Mouse (Mus musculus): Measurements from ENCODE around the gene Rbsn. TPM values are rescaled to one million over a fixed set of nuclear protein-coding genes. Genes with fewer than 3 reads are reported as not detected.

Rbsn gene
- polyA plus RNA-seq, 1 experiment from 2014 or later: 27.0 TPM

DNA sequence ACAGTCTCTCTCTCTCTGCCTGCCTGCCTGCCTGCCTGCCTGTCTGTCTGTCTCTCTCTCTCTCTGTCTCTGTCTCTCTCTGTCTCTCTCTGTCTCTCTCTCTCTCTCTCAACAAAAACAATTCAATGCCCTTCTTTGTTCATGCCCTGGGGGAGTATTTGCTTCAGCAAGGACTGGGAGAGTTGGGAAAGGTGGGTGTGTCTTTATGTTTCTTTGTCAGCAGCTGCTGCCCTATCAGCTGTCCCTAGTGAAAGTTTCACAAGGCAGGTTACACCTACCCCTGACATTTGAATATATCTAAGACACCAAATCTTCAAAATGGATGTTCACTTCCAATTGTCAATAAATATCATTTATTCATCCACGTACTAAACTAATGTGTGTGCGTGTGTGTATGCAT is 14.9 kb upstream of the Rbsn start:
- ATAC-seq (ENCODE audit: borderline replicate concordance, extremely low read depth, low FRiP score, low TSS enrichment): no peak
- WGBS: 78% methylated on average over 2 of the region's 2 CpGs

DNA sequence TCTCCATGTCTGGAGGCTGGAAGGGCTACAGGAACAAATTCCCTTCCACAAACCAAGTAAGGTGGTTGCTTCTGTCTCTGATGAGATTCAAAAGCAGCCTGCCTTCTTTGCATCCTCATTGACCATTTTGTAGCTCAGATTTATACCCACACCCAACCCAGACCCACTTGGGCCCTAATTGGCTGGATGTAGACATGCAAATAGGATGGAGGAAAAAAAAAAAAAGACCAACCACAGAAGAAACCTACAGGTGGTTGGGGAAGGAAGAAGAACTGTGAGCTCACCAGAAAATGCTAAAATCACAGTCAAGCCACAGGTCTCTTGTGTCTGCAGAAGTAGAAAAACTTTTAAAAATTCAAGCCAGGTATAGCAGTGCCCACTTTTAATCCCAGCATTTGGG is 14.4 kb upstream of the Rbsn start:
- H3K4me3 ChIP-seq: no peak overlapping the region

More for the DNA sequence above, 14.9 kb upstream of the Rbsn start:
- Histone ChIP-seq H3K9ac (no peak overlapping the region), H3K27me3 (no peaks in the 10 kb centered on the region), H3K4me3 (no peak overlapping the region), H3K36me3 (no peaks in the 10 kb centered on the region), H3K9me3 (no peaks in the 10 kb centered on the region), H3K4me2 (no peak overlapping the region), H3K27ac (no peak overlapping the region), H3K4me1 (no peaks in the 10 kb centered on the region)

DNA sequence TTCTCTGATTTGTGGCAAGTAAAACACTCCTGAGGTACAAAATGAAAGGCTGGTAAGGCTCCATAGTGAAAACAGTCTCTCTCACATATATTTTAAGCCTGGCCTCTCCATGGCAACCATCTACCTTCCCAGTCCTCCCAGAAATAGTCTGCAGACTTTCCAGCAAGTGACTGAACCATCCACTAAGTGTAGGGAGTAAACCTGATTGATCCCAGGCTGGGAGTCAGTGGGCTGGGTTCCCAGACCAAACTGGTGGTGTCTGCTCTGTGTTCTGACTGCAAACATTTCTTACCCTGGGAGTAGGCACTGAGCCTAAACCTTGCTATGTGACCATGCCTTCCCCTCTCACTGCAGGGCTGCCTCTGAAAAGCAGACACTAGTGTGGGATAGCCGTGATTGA is 10.3 kb upstream of the Rbsn start:
- 68% methylated on average over 1 of the region's 1 CpGs for WGBS
- no peak for ATAC-seq (ENCODE audit: borderline replicate concordance, extremely low read depth, low FRiP score, low TSS enrichment)
- Histone ChIP-seq H3K4me2 (no peak overlapping the region), H3K9me3 (no peaks in the 10 kb centered on the region), H3K36me3 (no peaks in the 10 kb centered on the region), H3K27ac (no peak overlapping the region), H3K4me3 (no peak overlapping the region), H3K27me3 (no peaks in the 10 kb centered on the region), H3K4me1 (no peaks in the 10 kb centered on the region), H3K9ac (no peak overlapping the region)

More for the DNA sequence above, 14.4 kb upstream of the Rbsn start:
- H3K9me3 ChIP-seq: no peaks in the 10 kb centered on the region
- H3K4me2 ChIP-seq: no peak overlapping the region
- H3K36me3 ChIP-seq: no peaks in the 10 kb centered on the region
- H3K4me1 ChIP-seq: no peaks in the 10 kb centered on the region
- H3K27ac ChIP-seq: no peak overlapping the region
- H3K9ac ChIP-seq: no peak overlapping the region
- H3K27me3 ChIP-seq: no peaks in the 10 kb centered on the region
- no peak for ATAC-seq (ENCODE audit: borderline replicate concordance, extremely low read depth, low FRiP score, low TSS enrichment)

DNA sequence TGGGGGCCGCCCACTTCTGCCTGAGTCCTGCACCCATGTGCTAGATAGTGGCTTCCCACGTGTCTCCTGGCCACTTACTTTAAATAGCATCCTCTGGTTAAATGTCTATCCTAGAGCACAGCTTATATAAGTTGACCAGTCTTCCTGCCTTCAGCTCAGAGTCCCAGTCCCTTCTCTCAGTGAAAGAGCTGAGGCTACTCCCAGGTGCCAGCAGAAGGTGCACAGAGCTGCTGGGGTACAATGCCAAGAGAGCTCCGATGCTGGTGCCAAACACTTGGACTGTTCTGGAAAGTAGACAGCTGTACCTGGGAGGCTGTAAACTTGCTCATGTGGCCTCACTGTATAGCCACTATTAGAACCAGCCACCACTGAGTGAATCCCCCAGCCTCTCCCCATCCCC is 7.3 kb upstream of the Rbsn start:
- no peaks in the 10 kb centered on the region for H3K36me3 ChIP-seq
- H3K9me3 ChIP-seq: no peaks in the 10 kb centered on the region
- H3K4me3 ChIP-seq: no peak overlapping the region
- no peak overlapping the region for H3K27ac ChIP-seq
- no peak overlapping the region for H3K9ac ChIP-seq
- WGBS: 73% methylated on average over 3 of the region's 3 CpGs
- no peak overlapping the region for H3K4me2 ChIP-seq
- no peaks in the 10 kb centered on the region for H3K4me1 ChIP-seq
- no peaks in the 10 kb centered on the region for H3K27me3 ChIP-seq
- no peak for ATAC-seq (ENCODE audit: borderline replicate concordance, extremely low read depth, low FRiP score, low TSS enrichment)

DNA sequence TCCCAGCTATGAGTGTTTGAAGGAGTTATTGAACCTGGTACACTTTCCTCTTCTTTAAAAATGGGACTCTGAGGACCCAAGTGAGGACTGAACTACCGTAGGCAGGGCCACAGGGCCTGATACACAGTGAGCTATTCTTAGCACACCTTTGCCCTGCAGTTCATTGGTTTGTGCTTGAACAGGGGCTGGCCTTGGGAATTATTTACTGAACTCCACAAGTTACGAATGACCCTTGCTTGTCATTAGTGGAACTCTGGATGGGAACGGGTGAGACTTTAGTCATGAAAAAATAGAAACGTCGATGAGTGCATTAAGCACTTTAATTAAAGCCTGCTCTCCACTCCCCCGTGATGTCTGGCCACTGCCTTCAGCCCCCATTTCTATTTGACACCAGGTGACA is 6.9 kb upstream of the Rbsn start:
- 71% methylated on average over 6 of the region's 6 CpGs for WGBS
- Histone ChIP-seq H3K4me3 (no peak overlapping the region), H3K4me2 (no peak overlapping the region), H3K9ac (no peak overlapping the region), H3K36me3 (no peaks in the 10 kb centered on the region), H3K27me3 (no peaks in the 10 kb centered on the region), H3K9me3 (no peaks in the 10 kb centered on the region), H3K4me1 (no peaks in the 10 kb centered on the region), H3K27ac (no peak overlapping the region)
- no peak for ATAC-seq (ENCODE audit: borderline replicate concordance, extremely low read depth, low FRiP score, low TSS enrichment)

DNA sequence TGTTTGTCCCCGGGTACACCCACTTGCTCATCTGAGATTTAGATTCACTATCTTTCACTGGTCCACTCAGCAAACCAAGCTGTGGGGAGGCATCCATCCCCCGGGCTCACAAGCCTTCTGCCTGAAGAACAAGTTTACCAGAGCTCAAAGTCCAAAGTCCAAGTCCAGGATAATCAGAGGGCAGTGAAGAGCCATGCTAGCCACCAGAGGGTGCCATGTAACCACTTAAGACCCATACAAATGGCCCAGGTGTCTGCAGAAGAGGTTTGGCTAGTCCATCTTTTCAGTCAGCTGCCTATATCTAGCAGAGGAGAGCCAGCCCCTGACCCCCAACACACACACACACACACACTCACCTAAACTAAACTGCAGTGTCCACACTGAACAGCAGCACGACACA is 4.7 kb upstream of the Rbsn start:
- Histone ChIP-seq H3K27me3 (no peaks in the 10 kb centered on the region), H3K27ac (no peak overlapping the region), H3K36me3 (no peaks in the 10 kb centered on the region), H3K4me2 (no peak overlapping the region), H3K4me3 (no peak overlapping the region), H3K9ac (no peak overlapping the region), H3K9me3 (no peaks in the 10 kb centered on the region), H3K4me1 (0 out of 2 replicates have a peak, but pooled peaks cover 3% of the 10 kb centered on the region)
- ATAC-seq (ENCODE audit: borderline replicate concordance, extremely low read depth, low FRiP score, low TSS enrichment): no peak
- WGBS: 39% methylated on average over 3 of the region's 3 CpGs

DNA sequence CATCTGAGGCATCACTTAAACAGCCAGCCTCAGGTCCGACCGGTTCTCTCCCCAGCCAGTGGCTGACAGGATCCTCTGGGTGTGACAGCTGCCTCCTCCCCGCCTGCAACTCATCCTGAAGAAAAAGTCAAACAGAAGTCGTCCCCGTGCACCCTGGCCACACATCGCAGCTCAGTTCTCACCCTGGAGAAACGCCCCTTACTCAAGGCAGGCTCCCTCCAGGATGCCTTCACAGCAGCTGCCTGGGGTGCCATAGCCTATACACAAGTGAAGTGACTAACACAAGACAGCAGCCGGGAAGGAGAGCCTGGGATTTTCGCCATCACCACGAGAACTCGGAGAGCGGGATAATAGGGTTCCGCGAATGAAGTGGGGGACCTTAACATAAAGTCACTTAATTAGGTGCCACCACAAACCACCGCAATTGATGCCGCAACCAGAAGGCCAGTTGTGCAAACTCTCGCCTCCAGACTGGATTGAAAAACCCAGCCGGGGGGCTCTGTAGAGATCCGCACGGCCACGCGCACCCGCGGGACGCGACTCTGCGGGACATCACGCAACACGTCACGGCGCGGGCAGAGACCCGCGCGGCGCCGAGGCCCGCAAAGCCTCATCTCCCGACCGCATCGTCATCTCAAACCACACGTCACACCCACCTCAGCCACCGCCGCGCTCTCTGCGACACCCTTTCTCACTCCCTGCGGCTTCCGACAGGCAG is 511 bp downstream of the Rbsn start:
- Histone ChIP-seq H3K4me3 (peak overlapping the region; percentile 85), H3K27me3 (no peaks in the 10 kb centered on the region), H3K9ac (peak overlapping the region; percentile 84), H3K36me3 (peaks cover 17% of the 10 kb centered on the region), H3K4me2 (peak overlapping the region; percentile 84), H3K4me1 (peaks cover 12% of the 10 kb centered on the region), H3K9me3 (no peaks in the 10 kb centered on the region), H3K27ac (peak overlapping the region; percentile 18; the same call in 1 of the 2 replicates)
- under 1% methylated on average over 48 of the region's 48 CpGs for WGBS
- ATAC-seq (ENCODE audit: borderline replicate concordance, extremely low read depth, low FRiP score, low TSS enrichment): peak; percentile 15; the same call in 1 of the 2 replicates

DNA sequence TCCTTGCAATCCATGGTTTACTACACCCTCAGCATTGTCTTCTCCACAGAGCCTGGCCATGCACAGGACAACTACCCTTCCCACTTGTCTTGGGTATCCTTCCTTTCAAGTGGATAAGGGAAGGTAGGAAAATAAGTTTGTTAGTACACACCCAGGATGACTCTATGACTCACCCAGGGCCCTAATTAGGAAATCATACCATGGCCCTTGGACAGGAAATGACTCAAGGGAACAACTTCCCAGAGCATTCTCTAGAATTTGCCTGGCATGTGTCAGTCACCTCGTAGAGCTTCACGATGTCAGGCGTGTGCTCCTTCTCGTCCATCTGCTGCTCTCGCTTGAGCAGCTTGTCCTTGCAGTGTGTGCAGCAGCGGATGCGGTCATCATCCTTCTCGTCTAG is 15.3 kb downstream of the Rbsn start:
- H3K4me2 ChIP-seq: no peak overlapping the region
- H3K9me3 ChIP-seq: no peaks in the 10 kb centered on the region
- 95% methylated on average over 8 of the region's 8 CpGs for WGBS
- no peak overlapping the region for H3K27ac ChIP-seq
- no peaks in the 10 kb centered on the region for H3K4me1 ChIP-seq
- H3K9ac ChIP-seq: no peak overlapping the region
- peaks cover 56% of the 10 kb centered on the region for H3K36me3 ChIP-seq
- H3K4me3 ChIP-seq: no peak overlapping the region
- no peaks in the 10 kb centered on the region for H3K27me3 ChIP-seq
- no peak for ATAC-seq (ENCODE audit: borderline replicate concordance, extremely low read depth, low FRiP score, low TSS enrichment)

DNA sequence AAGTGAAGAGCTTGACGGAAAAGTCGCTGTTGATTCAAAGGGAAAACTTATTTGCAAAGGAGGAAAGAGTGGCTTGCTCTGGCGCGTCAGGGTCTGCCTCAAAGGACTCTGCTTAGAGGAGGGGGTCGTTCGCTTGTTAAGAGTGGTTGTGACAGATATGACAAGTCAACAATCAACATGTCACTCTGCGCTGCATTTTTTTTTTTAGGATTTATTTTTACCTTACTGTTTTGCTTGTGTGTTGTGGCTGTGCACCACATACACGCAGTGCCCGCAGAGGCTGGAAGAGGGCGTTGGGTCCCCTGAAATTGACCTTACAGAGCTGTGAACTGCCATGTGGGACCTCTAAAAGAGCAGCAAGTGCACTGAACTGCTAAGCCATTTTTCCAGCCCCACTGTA is 30.5 kb downstream of the Rbsn start:
- peaks cover 18% of the 10 kb centered on the region for H3K36me3 ChIP-seq
- no peak overlapping the region for H3K27ac ChIP-seq
- ATAC-seq (ENCODE audit: borderline replicate concordance, extremely low read depth, low FRiP score, low TSS enrichment): peak; percentile 23; the same call in 1 of the 2 replicates
- no peaks in the 10 kb centered on the region for H3K27me3 ChIP-seq
- H3K9me3 ChIP-seq: no peaks in the 10 kb centered on the region
- WGBS: 4% methylated on average over 10 of the region's 10 CpGs
- H3K9ac ChIP-seq: peak overlapping the region; percentile 75; the same call in 1 of the 2 replicates
- H3K4me2 ChIP-seq: peak overlapping the region; percentile 64
- H3K4me1 ChIP-seq: peaks cover 10% of the 10 kb centered on the region
- H3K4me3 ChIP-seq: peak overlapping the region; percentile 87

DNA sequence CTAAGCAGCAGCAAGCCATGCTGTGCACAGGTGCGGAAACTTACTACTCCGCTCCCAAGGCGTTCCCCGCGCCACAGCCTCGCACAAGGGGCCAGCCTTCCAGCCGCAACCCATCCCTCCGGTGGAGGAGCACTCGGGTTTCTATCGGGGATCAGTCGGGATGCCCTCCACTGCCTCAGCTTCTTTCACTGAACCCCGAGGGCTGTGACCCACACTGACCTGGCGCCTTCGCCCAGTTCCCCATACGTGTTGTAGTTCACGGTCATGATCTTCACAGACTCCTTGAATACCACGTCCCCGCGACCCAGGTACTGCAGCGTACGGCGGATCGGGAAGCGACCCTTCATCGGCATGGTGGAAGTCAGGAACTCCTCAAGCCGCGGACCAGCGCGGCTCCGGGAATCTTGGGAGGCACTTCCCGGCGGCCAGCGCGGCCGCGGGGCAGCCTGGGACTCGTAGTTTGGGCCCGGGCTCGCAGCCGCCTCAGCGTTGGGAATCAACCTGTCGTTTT is 31.0 kb downstream of the Rbsn start, which contains the start of gene Mrps25:
Gene Mrps25, minus strand, starts transcription at position 413 of the 511 bp plus-strand sequence.
- no peaks in the 10 kb centered on the region for H3K27me3 ChIP-seq
- H3K4me1 ChIP-seq: peaks cover 10% of the 10 kb centered on the region
- peak within 1 kb of the TSS; percentile 58; the same call in 1 of the 2 replicates for H3K27ac ChIP-seq
- WGBS: under 1% methylated on average over 42 of the region's 42 CpGs
- H3K9ac ChIP-seq: peak within 1 kb of the TSS; percentile 75
- peak; percentile 93 for ATAC-seq (ENCODE audit: borderline replicate concordance, extremely low read depth, low FRiP score, low TSS enrichment)
- H3K9me3 ChIP-seq: no peaks in the 10 kb centered on the region
- H3K36me3 ChIP-seq: peaks cover 18% of the 10 kb centered on the region
- H3K4me3 ChIP-seq: peak within 1 kb of the TSS; percentile 87
- peak within 1 kb of the TSS; percentile 64 for H3K4me2 ChIP-seq

DNA sequence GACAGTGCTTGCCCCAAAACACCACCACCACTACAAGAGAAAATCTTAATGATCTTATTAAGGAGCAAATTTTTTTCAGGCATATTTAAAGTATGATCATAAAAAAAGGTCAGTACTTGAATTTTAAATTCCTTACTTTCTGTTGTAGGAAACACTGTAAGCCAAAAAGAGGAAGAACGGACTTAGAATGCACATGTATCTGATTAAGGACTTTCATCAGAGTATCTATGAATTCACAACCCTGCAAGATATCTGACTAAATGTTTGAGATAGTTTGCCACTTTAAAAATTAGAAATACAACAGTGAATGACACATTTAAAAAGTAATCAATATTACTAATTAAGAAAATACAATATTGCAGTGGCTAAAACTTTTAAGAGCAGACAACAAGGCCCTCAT is 38.3 kb downstream of the Rbsn start:
- no peak overlapping the region for H3K4me3 ChIP-seq
- H3K36me3 ChIP-seq: peaks cover 67% of the 10 kb centered on the region
- H3K4me2 ChIP-seq: no peak overlapping the region
- ATAC-seq (ENCODE audit: borderline replicate concordance, extremely low read depth, low FRiP score, low TSS enrichment): no peak
- WGBS: 92% methylated on average over 1 of the region's 1 CpGs
- H3K9ac ChIP-seq: no peak overlapping the region
- H3K27me3 ChIP-seq: no peaks in the 10 kb centered on the region
- H3K9me3 ChIP-seq: no peaks in the 10 kb centered on the region
- H3K4me1 ChIP-seq: no peaks in the 10 kb centered on the region
- H3K27ac ChIP-seq: no peak overlapping the region

DNA sequence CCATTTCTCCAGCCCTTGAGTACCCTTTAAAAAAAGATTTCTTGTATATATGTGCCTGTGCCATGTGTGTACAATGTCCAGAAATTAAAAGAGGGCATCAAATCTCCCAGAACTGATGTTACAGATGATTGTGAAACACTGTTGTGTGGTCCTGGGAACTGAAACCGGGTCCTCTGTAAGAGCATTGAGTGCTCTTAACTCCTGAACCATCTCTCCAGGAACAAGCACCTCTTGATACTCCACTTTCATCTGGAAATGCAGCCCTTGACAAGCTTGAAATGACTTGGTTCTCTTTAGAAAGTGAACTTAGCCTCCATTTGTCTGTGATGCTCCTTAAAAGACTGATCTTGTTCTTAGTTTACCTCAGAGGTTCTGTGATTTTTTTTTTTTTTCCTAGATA is 52.0 kb downstream of the Rbsn start:
- Histone ChIP-seq H3K4me2 (no peak overlapping the region), H3K9me3 (no peaks in the 10 kb centered on the region), H3K4me3 (no peak overlapping the region), H3K4me1 (no peaks in the 10 kb centered on the region), H3K36me3 (peaks cover 91% of the 10 kb centered on the region), H3K9ac (no peak overlapping the region), H3K27me3 (no peaks in the 10 kb centered on the region), H3K27ac (no peak overlapping the region)
- 71% methylated on average over 1 of the region's 1 CpGs for WGBS
- no peak for ATAC-seq (ENCODE audit: borderline replicate concordance, extremely low read depth, low FRiP score, low TSS enrichment)
